Mouse (Mus musculus) small intestine, adult 2 months (tissue): Measurements from ENCODE around the gene Dlgap1.
"Not testable (repeated sequence)": the region's sequence is repeated elsewhere in the genome, so short reads cannot be mapped to it uniquely, and the experiment has no call there.

Experiments
- CTCF ChIP-seq: fragments of 200-500 bp; IDR thresholded peaks from 2 replicates; pipeline ENCODE4 v1.5.1; 2012; ENCODE audit warnings: low read depth, mild to moderate bottlenecking, control low read depth, inconsistent platforms, low read length, moderate library complexity, mixed read lengths; ENCODE audit not compliant: insufficient replicate concordance, insufficient read length; ENCODE audit errors: extremely low read depth
- POLR2A ChIP-seq: fragments of 200-500 bp; IDR thresholded peaks from 2 replicates; pipeline ENCODE4 v1.6.1; 2012; ENCODE audit warnings: low read depth, mild to moderate bottlenecking, control low read depth, inconsistent platforms, low read length, moderate library complexity

- TF ChIP-seq CTCF, POLR2A: not testable (repeated sequence)
Observed at GRCm38 (mm10) chr17:70587975-70588630, 619.2 kb downstream of the Dlgap1 start.
